Mouse (Mus musculus) mesoderm, embryonic 11.5 days (tissue): ENCODE results near the gene Ubox5.
"Not testable (repeated sequence)": the region's sequence is repeated elsewhere in the genome, so short reads cannot be mapped to it uniquely, and the experiment has no call there.

Experiments
- DNase-seq: peaks from one replicate; pipeline ENCODE4 v3.0.0-alpha.2; 2012; ENCODE audit warnings: low read depth, low spot score

The Ubox5 gene

GRCm38 (mm10) chr2:130577632-130578031 is 52.2 kb downstream of the Ubox5 start:
- DNase-seq, result peak; percentile 21

GRCm38 (mm10) chr2:130577021-130577420 is 52.8 kb downstream of the Ubox5 start:
- no peak for DNase-seq

- DNase-seq, result not testable (repeated sequence)
Measured at GRCm38 (mm10) chr2:130576564-130576963, 53.3 kb downstream of the Ubox5 start.

- no peak for DNase-seq
Measured at GRCm38 (mm10) chr2:130575873-130576272, 54.0 kb downstream of the Ubox5 start, which contains the start of gene Oxt. Gene Oxt (plus strand): TSS chr2:130576173.

- no peak for DNase-seq
Measured at GRCm38 (mm10) chr2:130574960-130575359, 54.9 kb downstream of the Ubox5 start.

GRCm38 (mm10) chr2:130569926-130570325 is 59.9 kb downstream of the Ubox5 start:
- no peak for DNase-seq

GRCm38 (mm10) chr2:130568921-130569320 is 60.9 kb downstream of the Ubox5 start:
- DNase-seq, result no peak

GRCm38 (mm10) chr2:130564983-130565382 is 64.9 kb downstream of the Ubox5 start:
- no peak for DNase-seq

GRCm38 (mm10) chr2:130564063-130564462 is 65.8 kb downstream of the Ubox5 start:
- no peak for DNase-seq

- peak; percentile 95 for DNase-seq
Measured at GRCm38 (mm10) chr2:130563212-130564055, 66.4 kb downstream of the Ubox5 start, which contains the start of gene Mrps26. Gene Mrps26 (plus strand): TSS chr2:130563742.

- DNase-seq, result no peak
Measured at GRCm38 (mm10) chr2:130558015-130558414, 71.8 kb downstream of the Ubox5 start.

- no peak for DNase-seq
Measured at GRCm38 (mm10) chr2:130557462-130557861, 72.4 kb downstream of the Ubox5 start.

GRCm38 (mm10) chr2:130556292-130556691 is 73.5 kb downstream of the Ubox5 start:
- no peak for DNase-seq

- DNase-seq, result no peak
Measured at GRCm38 (mm10) chr2:130554841-130555240, 75.0 kb downstream of the Ubox5 start.

GRCm38 (mm10) chr2:130546957-130547356 is 82.9 kb downstream of the Ubox5 start:
- no peak for DNase-seq

GRCm38 (mm10) chr2:130540266-130540665 is 89.6 kb downstream of the Ubox5 start:
- no peak for DNase-seq
